Mouse (Mus musculus): ENCODE measurements around the gene Fam83e. TPM values are rescaled to one million over a fixed set of nuclear protein-coding genes. Genes with fewer than 3 reads are reported as not detected.

Gene Fam83e
- polyA plus RNA-seq, 1 experiment from 2014 or later = 1.0 TPM

DNA sequence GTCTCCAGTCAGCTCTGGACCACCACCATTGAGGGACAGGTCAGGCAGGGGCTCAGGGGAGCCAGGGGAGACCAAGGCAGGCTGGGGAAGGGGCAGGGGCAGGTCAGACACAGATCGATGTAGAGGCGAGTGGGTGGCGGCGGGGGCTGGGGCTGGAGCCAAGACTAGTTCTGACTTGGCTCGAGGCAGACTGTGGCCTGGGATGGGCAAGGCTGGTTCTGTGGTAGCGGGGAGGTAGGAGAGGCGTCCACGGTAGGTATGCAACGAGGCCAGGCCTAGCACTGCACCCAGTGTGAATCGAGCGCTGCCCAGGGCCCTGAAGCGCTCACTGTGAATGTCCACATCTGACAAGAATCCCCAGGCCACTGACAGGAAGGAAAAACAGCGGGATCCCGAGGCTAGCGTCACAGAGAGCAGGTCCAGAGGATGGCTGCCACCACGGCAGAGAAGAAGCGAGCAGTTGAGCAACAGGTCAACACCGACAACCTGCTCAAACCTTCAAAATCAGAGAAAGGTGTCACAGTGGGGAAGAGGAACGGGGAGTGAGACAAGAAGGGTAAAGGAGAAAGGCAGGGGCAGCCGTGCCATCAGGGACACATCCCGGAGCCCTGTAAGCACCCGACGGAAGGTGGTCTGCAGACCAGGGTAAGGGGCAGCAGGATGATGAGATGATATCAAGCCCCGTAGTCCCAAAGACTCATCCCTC is 9.5 kb upstream of the Fam83e start:
- Histone ChIP-seq H3K36me3 (peaks cover 44% of the 10 kb centered on the region), H3K4me3 (no peak overlapping the region), H3K4me2 (replicated peaks) (no peak overlapping the region), H3K27ac (no peak overlapping the region), H3K9ac (no peak overlapping the region), H3K4me1 (peaks cover 55% of the 10 kb centered on the region), H3K9me3 (no peaks in the 10 kb centered on the region), H3K27me3 (no peaks in the 10 kb centered on the region)
- 91% methylated on average over 24 of the region's 24 CpGs for WGBS
- ATAC-seq (ENCODE audit: low FRiP score, low read depth) = no peak

DNA sequence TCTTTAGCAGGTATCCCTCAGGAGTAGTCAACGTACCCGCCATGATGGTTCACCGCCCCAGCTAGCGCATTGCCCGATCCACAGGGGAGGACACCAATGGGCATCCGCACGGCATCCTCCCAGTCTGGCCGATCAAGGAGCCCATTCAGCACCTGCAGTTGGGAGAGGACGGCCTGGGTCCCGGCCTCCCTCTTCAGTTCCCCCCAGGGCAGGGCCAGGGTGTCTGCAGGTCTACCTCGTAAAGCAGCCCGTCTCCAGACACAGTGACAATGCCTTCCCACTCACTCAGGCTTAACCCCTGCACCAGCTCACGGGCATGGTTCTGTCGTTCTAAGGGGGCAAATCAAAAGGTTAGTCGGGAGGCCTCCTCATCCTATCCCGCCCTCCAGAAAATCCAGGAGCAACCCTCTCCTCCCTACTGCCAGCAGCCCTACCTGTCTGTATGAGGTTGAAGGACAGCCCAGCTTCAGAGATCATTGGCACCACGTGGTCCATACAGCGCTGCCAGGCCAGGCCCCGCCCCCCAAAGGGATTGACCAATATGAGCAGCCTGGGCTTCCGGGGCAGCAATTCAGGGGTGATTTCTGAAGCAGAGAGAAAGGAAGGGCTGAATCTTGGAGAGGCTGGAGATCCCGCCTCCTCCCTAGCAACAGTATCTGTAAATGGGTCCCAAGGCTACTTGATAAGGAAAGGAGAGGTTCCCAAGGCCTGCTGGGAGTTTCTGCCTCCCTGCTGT is 8.8 kb upstream of the Fam83e start:
- peaks cover 56% of the 10 kb centered on the region for H3K4me1 ChIP-seq
- H3K4me3 ChIP-seq = no peak overlapping the region
- ATAC-seq (ENCODE audit: low FRiP score, low read depth) = no peak

DNA sequence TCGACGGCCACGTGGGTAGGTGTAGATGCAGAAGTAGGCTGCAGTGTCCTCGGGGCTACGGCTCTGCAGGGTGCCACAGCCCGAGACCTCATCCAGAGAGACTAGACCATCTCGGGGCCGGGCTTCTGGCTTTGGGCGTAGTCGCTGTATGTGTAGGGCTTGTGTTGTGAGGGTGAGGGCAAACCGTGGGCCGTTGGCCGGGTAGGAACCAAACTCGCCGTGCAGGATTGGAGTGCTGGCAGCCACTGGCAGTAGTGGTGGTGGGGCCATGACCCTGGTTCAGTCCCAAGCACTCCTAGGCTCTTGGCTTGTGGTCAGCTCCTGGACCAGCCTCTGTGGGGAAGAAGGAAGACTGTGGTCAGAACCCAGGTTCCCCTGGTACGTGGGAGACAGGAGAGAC is 7.6 kb upstream of the Fam83e start:
- no peak overlapping the region for H3K27ac ChIP-seq
- ATAC-seq (ENCODE audit: low FRiP score, low read depth) = no peak
- WGBS = 91% methylated on average over 16 of the region's 16 CpGs
- H3K4me1 ChIP-seq = peaks cover 45% of the 10 kb centered on the region
- H3K4me3 ChIP-seq = no peak overlapping the region
- no peak overlapping the region for H3K9ac ChIP-seq
- H3K36me3 ChIP-seq = peaks cover 44% of the 10 kb centered on the region
- no peak overlapping the region for H3K4me2 ChIP-seq (replicated peaks)
- H3K9me3 ChIP-seq = no peaks in the 10 kb centered on the region
- H3K27me3 ChIP-seq = no peaks in the 10 kb centered on the region

More for the DNA sequence above, 8.8 kb upstream of the Fam83e start:
- WGBS = 86% methylated on average over 21 of the region's 21 CpGs
- no peak overlapping the region for H3K4me2 ChIP-seq (replicated peaks)
- peaks cover 44% of the 10 kb centered on the region for H3K36me3 ChIP-seq
- no peaks in the 10 kb centered on the region for H3K27me3 ChIP-seq
- H3K27ac ChIP-seq = no peak overlapping the region
- H3K9me3 ChIP-seq = no peaks in the 10 kb centered on the region
- no peak overlapping the region for H3K9ac ChIP-seq

DNA sequence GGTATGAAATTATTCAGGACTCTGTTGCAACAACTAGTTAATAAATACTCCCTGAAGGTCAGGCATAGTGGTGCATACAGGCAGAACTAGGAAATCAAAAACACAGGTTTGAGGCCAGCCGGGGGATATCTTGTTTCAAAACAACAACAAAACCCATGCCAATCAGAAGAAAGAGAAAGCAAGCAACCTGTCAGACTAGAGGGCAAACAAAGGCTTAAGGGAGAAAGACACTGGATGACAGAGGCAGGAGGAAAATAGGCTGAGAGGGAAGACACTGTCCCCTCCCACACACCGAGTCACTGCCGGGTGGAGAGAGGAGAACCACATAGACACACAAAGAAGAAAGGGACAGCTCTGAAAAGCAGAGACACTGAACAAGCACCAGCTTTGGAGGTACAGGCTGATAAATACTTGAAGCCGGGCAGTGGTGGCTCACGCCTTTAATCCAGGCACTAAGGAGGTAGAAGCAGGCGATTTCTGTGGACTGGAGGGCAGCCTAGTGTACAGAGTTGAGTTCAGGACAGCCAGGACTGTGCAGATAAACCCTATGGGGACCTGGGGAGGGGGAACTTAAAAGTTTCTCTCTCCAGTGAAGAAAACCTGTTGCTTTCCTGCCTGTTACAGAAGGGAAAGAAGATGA is 7.0 kb upstream of the Fam83e start:
- peak overlapping the region; percentile 94 for H3K4me2 ChIP-seq (replicated peaks)
- no peak overlapping the region for H3K27ac ChIP-seq
- H3K36me3 ChIP-seq = peaks cover 44% of the 10 kb centered on the region
- H3K4me3 ChIP-seq = peak overlapping the region; percentile 94
- no peaks in the 10 kb centered on the region for H3K27me3 ChIP-seq
- H3K4me1 ChIP-seq = peaks cover 42% of the 10 kb centered on the region
- no peaks in the 10 kb centered on the region for H3K9me3 ChIP-seq
- H3K9ac ChIP-seq = peak overlapping the region; percentile 78
- 84% methylated on average over 6 of the region's 6 CpGs for WGBS
- no peak for ATAC-seq (ENCODE audit: low FRiP score, low read depth)

DNA sequence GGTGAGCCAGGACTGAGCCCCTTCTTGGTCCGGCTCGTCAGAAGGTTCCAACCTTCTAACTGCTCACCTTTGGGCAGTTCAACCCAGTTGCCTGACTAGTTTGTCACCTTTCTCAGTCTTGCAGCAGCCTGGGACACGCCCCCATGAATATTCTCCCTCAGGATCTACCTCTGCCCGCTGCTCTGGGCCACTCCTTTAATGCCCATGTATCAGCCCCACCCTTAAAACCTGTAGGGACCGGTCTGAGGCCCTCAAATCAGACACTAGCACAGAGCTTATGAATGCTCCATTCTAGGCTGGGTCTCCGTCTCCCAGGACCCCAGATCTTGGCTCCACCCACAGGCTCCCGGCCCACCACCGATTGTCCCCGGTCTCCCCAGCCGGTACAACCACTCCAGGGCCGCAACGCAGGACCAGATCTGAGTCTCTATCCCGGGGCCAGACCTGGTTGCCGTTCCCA is 6.4 kb upstream of the Fam83e start:
- no peaks in the 10 kb centered on the region for H3K9me3 ChIP-seq
- peaks cover 42% of the 10 kb centered on the region for H3K4me1 ChIP-seq
- 8% methylated on average over 14 of the region's 14 CpGs for WGBS
- H3K9ac ChIP-seq = peak overlapping the region; percentile 78
- H3K4me2 ChIP-seq (replicated peaks) = peak overlapping the region; percentile 94
- H3K4me3 ChIP-seq = peak overlapping the region; percentile 94
- peaks cover 46% of the 10 kb centered on the region for H3K36me3 ChIP-seq
- peak; percentile 38 for ATAC-seq (ENCODE audit: low FRiP score, low read depth)
- peak overlapping the region; percentile 52; the same call in 1 of the 2 replicates for H3K27ac ChIP-seq
- no peaks in the 10 kb centered on the region for H3K27me3 ChIP-seq

DNA sequence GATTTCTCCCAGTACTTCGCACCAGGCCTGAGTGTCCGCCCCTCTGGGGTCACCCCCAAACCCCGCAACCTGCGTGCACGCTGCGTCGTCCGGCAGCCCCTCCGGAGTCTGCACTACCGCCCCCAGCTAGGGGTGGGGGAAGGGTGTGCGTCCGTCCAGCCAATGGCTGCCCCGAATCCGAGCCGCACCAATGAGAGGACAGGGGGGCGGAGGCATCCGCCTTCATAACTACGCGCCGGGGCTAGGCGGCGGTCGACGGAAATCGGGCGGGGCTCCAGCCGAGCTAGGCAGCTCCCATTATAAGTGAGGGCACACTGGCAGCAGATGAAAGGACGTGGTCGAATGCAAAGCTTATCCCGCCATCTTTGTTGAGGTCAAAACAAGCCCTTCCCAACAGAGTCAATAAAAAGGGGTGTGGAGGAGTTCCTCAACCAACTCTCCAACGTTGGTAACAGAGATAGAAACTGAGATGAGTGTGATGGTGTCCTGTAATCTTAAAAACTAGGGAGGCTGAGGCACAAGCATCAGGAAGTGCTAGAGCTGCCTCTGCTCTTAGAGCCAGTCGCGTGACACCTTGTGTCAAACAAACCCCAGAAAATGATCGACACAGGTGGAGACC is 5.8 kb upstream of the Fam83e start, which contains the start of gene Rpl18:
Rpl18 (plus strand) TSS at position 368 of the 619 bp plus-strand sequence.
- Histone ChIP-seq H3K4me1 (peaks cover 44% of the 10 kb centered on the region), H3K27ac (peak within 1 kb of the TSS; percentile 52; the same call in 1 of the 2 replicates), H3K4me2 (replicated peaks) (peak within 1 kb of the TSS; percentile 94), H3K4me3 (peak within 1 kb of the TSS; percentile 94), H3K9ac (peak within 1 kb of the TSS; percentile 78), H3K9me3 (no peaks in the 10 kb centered on the region), H3K36me3 (peaks cover 46% of the 10 kb centered on the region), H3K27me3 (no peaks in the 10 kb centered on the region)
- WGBS = 7% methylated on average over 34 of the region's 34 CpGs
- peak; percentile 92 for ATAC-seq (ENCODE audit: low FRiP score, low read depth)

DNA sequence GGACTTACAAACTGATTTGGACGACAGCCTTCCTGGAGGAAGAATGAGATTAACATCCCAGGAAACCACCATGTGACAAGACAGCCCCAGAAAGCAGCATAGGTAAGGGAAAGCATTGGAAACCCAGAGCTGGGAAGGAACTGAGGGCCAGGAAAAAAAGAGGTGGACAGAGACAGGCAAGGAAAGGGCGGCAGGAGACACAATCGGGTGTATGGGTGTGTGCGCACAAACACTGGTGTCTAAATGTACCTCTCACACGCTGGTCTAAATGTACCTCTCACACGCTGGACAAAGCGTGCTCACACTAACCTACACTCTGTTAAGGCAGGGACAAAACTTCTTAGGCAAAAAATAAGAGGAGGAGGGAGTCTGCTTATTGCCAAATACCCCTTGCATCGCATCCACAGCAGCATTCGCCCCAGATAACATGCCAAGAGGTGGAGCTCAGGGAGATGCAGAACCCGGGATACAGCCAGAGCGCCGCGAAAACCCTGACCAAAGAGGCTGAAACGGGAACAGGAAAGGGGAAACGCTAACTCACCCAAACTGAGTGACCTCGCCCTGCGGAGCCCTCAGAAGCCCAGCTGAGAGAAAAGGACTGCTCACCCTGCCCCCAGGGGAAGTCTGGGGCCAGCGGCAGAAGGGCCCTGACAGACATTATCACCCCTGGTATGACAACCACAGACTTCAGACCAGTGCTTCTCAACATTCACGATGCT is 5.1 kb upstream of the Fam83e start:
- H3K27ac ChIP-seq = peak overlapping the region; percentile 52; the same call in 1 of the 2 replicates
- no peaks in the 10 kb centered on the region for H3K27me3 ChIP-seq
- H3K4me2 ChIP-seq (replicated peaks) = peak overlapping the region; percentile 94
- peaks cover 46% of the 10 kb centered on the region for H3K36me3 ChIP-seq
- peaks cover 49% of the 10 kb centered on the region for H3K4me1 ChIP-seq
- peak overlapping the region; percentile 94 for H3K4me3 ChIP-seq
- no peaks in the 10 kb centered on the region for H3K9me3 ChIP-seq
- 82% methylated on average over 19 of the region's 19 CpGs for WGBS
- ATAC-seq (ENCODE audit: low FRiP score, low read depth) = no peak
- peak overlapping the region; percentile 19; the same call in 1 of the 2 replicates for H3K9ac ChIP-seq

DNA sequence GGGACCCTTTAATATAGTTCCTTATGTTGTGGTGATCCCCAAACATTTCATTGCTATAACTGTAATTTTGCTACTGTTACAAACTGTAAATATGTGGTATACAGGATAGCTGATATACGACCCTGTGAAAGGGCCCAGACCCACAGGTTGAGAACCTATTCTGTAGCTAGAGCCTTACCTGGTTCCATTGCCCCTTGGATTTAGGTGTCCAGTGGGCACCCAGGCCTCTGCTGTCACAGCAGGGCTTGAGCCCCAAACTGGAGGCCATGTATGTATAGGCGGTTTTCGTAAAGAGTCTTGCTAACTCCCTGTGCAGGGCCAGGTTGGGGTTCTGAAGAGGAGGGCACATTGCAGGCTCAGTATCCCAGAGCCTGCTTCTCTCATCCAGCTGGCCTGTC is 4.6 kb upstream of the Fam83e start:
- Histone ChIP-seq H3K4me3 (peak overlapping the region; percentile 94), H3K27me3 (no peaks in the 10 kb centered on the region), H3K4me2 (replicated peaks) (peak overlapping the region; percentile 94), H3K9ac (peak overlapping the region; percentile 84; the same call in 1 of the 2 replicates), H3K9me3 (no peaks in the 10 kb centered on the region), H3K4me1 (peaks cover 52% of the 10 kb centered on the region), H3K36me3 (peaks cover 46% of the 10 kb centered on the region), H3K27ac (no peak overlapping the region)
- WGBS = 89% methylated on average over 3 of the region's 3 CpGs
- ATAC-seq (ENCODE audit: low FRiP score, low read depth) = no peak

DNA sequence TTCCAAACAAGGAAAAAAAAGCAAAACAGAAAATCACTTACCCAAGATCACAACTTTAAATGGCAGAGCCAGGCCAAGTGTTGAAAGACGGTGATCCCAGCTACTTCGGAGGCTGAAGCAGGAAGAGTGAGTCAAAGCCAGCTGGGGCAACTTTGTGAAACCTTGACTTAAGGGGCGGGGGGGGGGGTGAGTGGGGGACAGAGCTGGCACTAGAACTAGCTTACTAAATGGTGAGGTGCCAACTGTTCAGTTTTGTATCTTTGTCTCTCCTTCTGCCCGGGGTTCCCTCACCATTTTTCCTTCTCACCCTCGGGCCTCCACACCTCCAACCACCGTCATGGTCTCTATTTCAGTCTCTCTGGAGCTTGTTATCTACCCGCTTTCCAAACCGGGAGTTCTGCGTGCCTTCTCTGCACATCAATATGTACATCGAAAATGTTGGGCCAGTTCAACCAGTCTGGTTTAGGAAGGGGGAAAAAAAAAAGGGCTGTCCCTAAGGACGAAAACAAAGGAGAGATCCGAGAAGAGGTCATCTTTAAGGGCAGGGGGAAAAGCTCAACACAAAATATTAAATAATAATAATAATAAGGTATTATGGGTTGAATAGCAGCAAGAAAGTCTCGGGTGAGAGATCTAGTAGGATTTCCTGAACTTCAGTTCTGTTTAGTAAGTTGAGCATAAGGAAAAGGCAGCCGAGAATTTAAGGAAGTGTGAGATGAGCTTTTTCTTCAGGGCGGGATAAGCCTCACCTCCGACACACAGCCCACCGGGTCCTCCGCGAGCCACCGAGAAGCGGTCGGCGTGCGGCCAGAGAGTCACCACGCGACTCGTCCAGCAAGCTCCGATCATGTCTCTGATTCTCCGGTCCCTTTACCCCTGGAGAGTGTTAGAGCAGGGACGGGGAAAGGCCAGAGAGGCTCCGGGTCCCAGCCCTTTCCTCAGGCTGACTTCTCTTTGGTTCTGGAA is 3.8 kb upstream of the Fam83e start:
- no peaks in the 10 kb centered on the region for H3K9me3 ChIP-seq
- peak; percentile 42; the same call in 1 of the 2 replicates for ATAC-seq (ENCODE audit: low FRiP score, low read depth)
- peaks cover 46% of the 10 kb centered on the region for H3K36me3 ChIP-seq
- no peaks in the 10 kb centered on the region for H3K27me3 ChIP-seq
- peak overlapping the region; percentile 83 for H3K27ac ChIP-seq
- H3K4me3 ChIP-seq = peak overlapping the region; percentile 94
- H3K9ac ChIP-seq = peak overlapping the region; percentile 84
- 11% methylated on average over 31 of the region's 31 CpGs for WGBS
- peaks cover 52% of the 10 kb centered on the region for H3K4me1 ChIP-seq
- peak overlapping the region; percentile 94 for H3K4me2 ChIP-seq (replicated peaks)

DNA sequence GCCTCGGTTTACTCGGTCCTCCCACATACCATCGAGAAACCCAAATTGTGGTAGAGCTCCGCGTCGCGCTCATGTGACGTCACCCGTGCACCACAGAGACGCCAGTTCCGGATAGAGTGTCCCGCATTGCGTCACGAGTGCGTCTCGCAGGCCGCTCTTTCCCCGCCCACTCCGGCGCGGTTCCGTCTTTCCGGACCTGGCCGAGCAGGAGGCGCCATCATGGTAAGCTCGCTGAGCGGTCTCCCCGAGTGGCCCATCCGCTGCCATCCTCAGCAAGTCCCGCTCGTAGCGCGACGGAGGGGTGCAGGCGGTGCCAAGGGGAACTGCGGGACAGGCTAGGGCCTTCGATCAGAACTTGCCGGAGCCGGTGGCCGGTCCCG is 3.1 kb upstream of the Fam83e start, which contains the start of gene Sphk2:
Sphk2 (minus strand) TSS at position 85 of the 380 bp plus-strand sequence.
- H3K9me3 ChIP-seq = no peaks in the 10 kb centered on the region
- peak within 1 kb of the TSS; percentile 94 for H3K4me2 ChIP-seq (replicated peaks)
- H3K4me3 ChIP-seq = peak within 1 kb of the TSS; percentile 94
- ATAC-seq (ENCODE audit: low FRiP score, low read depth) = peak; percentile 75
- peak within 1 kb of the TSS; percentile 99 for H3K9ac ChIP-seq
- H3K36me3 ChIP-seq = peaks cover 46% of the 10 kb centered on the region
- peak within 1 kb of the TSS; percentile 93 for H3K27ac ChIP-seq
- no peaks in the 10 kb centered on the region for H3K27me3 ChIP-seq
- WGBS = under 1% methylated on average over 41 of the region's 41 CpGs
- peaks cover 52% of the 10 kb centered on the region for H3K4me1 ChIP-seq

Data from limb, embryonic 13.5 days (tissue).